Mouse (Mus musculus): ENCODE data around the gene Pip5k1b. TPM values are rescaled to one million over a fixed set of nuclear protein-coding genes. Genes with fewer than 3 reads are reported as not detected.
A peak's percentile ranks its signal among the peaks of the same experiment; 100 is the strongest.

Gene Pip5k1b
- polyA plus RNA-seq (2015; fragmentation: Nextera tagmentation; extraction: Ambion mirVana), result 0.72 and 0.77 TPM in 2 replicates

DNA sequence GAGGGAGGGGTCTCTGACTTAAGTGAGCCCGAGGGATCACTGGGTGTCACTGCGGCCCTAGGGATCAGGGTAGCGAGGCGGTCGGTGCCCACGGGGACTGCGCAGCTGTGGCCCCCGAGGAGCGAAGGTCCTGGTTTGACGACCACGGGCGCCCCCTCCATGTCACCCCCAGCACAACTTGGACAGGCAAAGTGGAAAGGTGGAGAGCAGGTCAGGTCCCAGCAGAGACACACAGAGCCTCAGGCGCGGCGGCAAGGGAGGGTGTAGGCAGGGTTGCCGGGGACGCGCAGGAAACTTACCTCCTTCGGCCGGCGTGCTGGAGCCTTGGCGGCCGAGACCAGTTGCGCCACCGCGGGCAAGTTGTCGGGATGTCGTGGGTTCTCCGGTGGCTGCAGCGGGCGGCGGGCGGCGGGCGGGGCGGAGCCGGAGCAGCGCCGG, at the start of gene Pip5k1b:
TSS of gene Pip5k1b (minus strand) at position 407 of the 438 bp plus-strand sequence.
- Histone ChIP-seq H3K36me3 (no peaks in the 10 kb centered on the region), H3K4me2 (peak within 1 kb of the TSS; percentile 96), H3K27me3 (peaks cover 49% of the 10 kb centered on the region), H3K27ac (no peak within 1 kb of the TSS), H3K4me3 (peak within 1 kb of the TSS; percentile 77), H3K9me3 (no peaks in the 10 kb centered on the region), H3K9ac (peak within 1 kb of the TSS; percentile 42), H3K4me1 (peaks cover 26% of the 10 kb centered on the region)
- ATAC-seq (ENCODE audit: insufficient number of reproducible peaks, low FRiP score, low TSS enrichment, low read depth), result peak; percentile 36; the same call in 1 of the 2 replicates
- under 1% methylated on average over 33 of the region's 39 CpGs for WGBS

DNA sequence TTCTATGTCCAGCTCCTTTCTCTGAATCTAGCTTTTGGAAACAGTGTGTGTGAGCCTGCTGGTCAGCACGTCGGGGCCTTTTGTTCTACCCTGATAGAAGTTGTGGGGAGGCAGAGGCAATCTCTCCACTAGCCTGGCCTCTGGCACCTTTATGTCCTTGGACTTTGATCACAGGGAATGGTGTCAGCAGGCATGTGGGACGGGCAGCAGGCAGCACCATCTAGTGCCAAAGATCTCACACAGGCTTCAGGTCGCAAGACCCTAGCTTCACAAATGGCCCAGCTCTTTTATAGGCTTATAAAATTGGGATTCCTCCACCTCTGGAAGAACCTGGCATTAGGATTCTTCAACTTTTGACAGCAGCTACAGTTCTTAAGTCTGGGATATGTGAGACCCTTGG, 48.4 kb upstream of the Pip5k1b start:
- no peak overlapping the region for H3K9ac ChIP-seq
- no peaks in the 10 kb centered on the region for H3K4me1 ChIP-seq
- no peak overlapping the region for H3K4me2 ChIP-seq
- ATAC-seq (ENCODE audit: insufficient number of reproducible peaks, low FRiP score, low TSS enrichment, low read depth), result no peak
- no peaks in the 10 kb centered on the region for H3K9me3 ChIP-seq
- WGBS, result 52% methylated on average over 4 of the region's 4 CpGs
- H3K4me3 ChIP-seq, result no peak overlapping the region
- H3K27ac ChIP-seq, result no peak overlapping the region
- no peaks in the 10 kb centered on the region for H3K36me3 ChIP-seq
- H3K27me3 ChIP-seq, result no peaks in the 10 kb centered on the region

DNA sequence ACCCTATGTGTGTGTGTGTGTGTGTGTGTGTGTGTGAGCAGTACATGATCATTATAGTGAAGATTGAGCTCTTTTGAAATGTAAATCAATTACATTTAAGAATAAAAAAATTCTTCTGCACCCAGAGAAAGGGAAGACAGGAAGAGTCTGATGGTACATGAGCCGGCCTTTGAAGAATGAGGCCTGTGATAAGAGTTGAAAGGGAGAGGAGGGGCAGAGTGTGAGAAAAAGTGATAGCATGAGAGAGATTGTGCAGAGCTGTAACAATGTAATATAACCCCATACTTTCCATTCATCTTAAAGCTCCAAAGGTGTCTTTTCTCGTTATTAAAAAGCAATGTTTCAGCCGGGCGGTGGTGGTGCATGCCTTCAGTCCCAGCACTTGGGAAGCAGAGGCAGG, 47.8 kb upstream of the Pip5k1b start:
- Histone ChIP-seq H3K36me3 (no peaks in the 10 kb centered on the region), H3K27ac (no peak overlapping the region), H3K27me3 (no peaks in the 10 kb centered on the region), H3K4me1 (no peaks in the 10 kb centered on the region), H3K9me3 (no peaks in the 10 kb centered on the region), H3K4me3 (no peak overlapping the region), H3K4me2 (no peak overlapping the region), H3K9ac (no peak overlapping the region)
- ATAC-seq (ENCODE audit: insufficient number of reproducible peaks, low FRiP score, low TSS enrichment, low read depth), result no peak
- WGBS, result 77% methylated on average over 4 of the region's 4 CpGs

DNA sequence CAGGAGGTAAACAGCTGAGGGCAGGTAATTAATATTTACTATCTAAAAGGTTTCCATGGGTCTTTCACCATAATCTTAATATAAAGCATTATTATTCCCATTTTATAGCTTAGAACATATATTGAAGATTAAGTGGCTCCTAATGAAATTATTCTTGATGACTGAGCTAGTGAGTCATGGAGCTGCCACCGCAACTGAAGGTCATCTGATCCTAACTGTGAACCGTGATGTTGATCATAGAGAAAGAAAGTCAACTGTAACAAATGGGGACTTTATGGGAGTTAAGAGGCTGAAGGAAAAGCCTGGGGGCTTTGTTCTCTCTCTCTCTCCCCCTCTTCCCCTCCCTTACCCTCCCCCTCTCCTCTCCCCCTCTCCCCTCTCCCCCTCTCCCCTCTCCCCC, 31.1 kb upstream of the Pip5k1b start:
- ATAC-seq (ENCODE audit: insufficient number of reproducible peaks, low FRiP score, low TSS enrichment, low read depth), result no peak
- 41% methylated on average over 2 of the region's 2 CpGs for WGBS

DNA sequence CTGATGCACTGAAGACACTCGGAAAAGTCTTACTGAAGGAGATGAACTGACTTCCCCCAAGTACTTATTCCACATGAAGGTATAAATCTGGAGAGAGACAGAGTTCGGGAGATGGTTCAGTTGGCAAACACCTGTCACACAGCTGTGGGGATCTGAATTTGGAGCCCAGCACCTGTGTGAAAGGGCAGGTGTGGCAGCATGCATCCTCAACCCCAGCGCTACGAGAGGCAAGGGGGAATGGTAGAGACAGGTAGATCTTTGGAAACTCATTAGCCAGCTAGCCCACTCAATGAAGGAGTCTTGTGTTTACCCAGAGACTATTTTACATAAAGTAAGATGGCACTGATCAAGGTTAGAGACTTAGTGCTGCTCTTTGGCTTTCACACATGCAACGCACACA, 29.5 kb upstream of the Pip5k1b start:
- Histone ChIP-seq H3K27me3 (no peaks in the 10 kb centered on the region), H3K4me1 (no peaks in the 10 kb centered on the region), H3K36me3 (no peaks in the 10 kb centered on the region), H3K4me3 (no peak overlapping the region), H3K9ac (no peak overlapping the region), H3K27ac (no peak overlapping the region), H3K4me2 (no peak overlapping the region), H3K9me3 (no peaks in the 10 kb centered on the region)
- ATAC-seq (ENCODE audit: insufficient number of reproducible peaks, low FRiP score, low TSS enrichment, low read depth), result no peak
- 90% methylated on average over 5 of the region's 5 CpGs for WGBS

More for the DNA sequence above, 31.1 kb upstream of the Pip5k1b start:
- Histone ChIP-seq H3K36me3 (no peaks in the 10 kb centered on the region), H3K4me1 (no peaks in the 10 kb centered on the region), H3K9me3 (no peaks in the 10 kb centered on the region), H3K27me3 (no peaks in the 10 kb centered on the region), H3K27ac (no peak overlapping the region), H3K9ac (no peak overlapping the region), H3K4me3 (no peak overlapping the region), H3K4me2 (no peak overlapping the region)

DNA sequence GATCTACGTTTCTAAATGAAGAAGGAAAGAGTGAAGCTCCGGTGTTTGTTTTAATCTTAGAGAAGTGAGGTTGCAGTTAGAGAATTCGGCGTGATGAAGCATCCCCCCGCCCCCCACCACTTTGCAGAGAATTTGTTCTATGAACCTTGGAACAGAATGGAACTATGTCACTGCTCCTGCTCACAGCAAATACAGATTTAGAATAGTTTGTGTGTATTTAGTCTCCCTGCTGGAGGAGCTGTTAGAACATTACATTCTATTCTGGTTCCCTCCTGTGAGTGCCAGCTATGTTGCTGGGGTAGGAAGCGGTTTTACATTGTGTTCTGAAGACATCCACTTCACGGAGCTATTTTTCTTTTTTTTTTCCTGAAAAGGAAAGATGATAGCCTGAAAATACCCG, 28.3 kb upstream of the Pip5k1b start:
- Histone ChIP-seq H3K4me2 (no peak overlapping the region), H3K9me3 (no peaks in the 10 kb centered on the region), H3K36me3 (no peaks in the 10 kb centered on the region), H3K4me3 (no peak overlapping the region), H3K27me3 (no peaks in the 10 kb centered on the region), H3K4me1 (no peaks in the 10 kb centered on the region), H3K9ac (no peak overlapping the region), H3K27ac (no peak overlapping the region)
- 77% methylated on average over 8 of the region's 8 CpGs for WGBS
- no peak for ATAC-seq (ENCODE audit: insufficient number of reproducible peaks, low FRiP score, low TSS enrichment, low read depth)

DNA sequence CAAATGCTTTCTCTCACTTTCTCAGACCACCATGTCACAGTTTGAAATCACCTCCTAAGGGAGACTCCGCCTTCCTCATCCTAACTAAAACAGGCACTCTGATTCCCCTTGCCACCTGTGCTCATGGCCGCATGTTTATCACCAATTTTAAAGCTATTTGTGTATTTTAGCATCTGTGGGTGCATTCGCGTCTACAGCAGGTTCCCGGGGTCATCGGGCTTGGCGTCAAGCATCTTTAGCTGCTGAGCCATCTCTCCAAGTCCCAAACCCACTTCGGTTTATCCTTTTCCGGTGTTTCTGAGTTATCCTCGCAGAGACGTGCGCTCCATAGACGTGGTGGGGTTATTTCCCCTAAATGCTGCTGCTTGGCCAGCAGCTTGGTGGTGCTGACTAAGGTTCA, 20.5 kb upstream of the Pip5k1b start:
- ATAC-seq (ENCODE audit: insufficient number of reproducible peaks, low FRiP score, low TSS enrichment, low read depth), result no peak
- H3K27ac ChIP-seq, result no peak overlapping the region
- 89% methylated on average over 13 of the region's 13 CpGs for WGBS

DNA sequence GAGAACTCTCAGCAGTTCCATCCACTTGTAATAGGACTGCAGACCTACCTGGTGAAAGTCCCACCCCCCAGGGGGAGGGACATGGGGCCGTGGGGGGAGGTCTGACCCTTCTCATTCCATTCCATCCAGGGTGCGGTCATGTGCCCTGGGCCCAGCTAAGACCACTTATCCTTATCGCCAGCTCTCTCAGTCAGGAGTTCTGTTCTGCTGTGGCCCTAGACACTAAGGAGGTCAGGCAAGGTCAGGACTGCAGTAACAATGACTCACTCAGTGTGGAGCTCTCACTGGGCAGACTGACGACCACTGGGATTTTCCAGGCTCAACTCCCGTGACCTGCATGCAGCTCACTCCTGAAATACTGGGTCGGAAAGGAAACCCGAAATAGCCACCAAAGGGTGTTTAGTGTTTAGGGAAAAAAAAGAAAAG, 16.1 kb upstream of the Pip5k1b start:
- Histone ChIP-seq H3K9ac (no peak overlapping the region), H3K27ac (no peak overlapping the region), H3K27me3 (no peaks in the 10 kb centered on the region), H3K4me2 (no peak overlapping the region), H3K36me3 (no peaks in the 10 kb centered on the region), H3K4me1 (no peaks in the 10 kb centered on the region), H3K9me3 (no peaks in the 10 kb centered on the region), H3K4me3 (no peak overlapping the region)
- 52% methylated on average over 7 of the region's 7 CpGs for WGBS
- ATAC-seq (ENCODE audit: insufficient number of reproducible peaks, low FRiP score, low TSS enrichment, low read depth), result no peak

More for the DNA sequence above, 20.5 kb upstream of the Pip5k1b start:
- no peak overlapping the region for H3K9ac ChIP-seq
- no peaks in the 10 kb centered on the region for H3K4me1 ChIP-seq
- H3K4me2 ChIP-seq, result no peak overlapping the region
- H3K4me3 ChIP-seq, result no peak overlapping the region
- H3K27me3 ChIP-seq, result no peaks in the 10 kb centered on the region
- no peaks in the 10 kb centered on the region for H3K36me3 ChIP-seq
- H3K9me3 ChIP-seq, result no peaks in the 10 kb centered on the region

DNA sequence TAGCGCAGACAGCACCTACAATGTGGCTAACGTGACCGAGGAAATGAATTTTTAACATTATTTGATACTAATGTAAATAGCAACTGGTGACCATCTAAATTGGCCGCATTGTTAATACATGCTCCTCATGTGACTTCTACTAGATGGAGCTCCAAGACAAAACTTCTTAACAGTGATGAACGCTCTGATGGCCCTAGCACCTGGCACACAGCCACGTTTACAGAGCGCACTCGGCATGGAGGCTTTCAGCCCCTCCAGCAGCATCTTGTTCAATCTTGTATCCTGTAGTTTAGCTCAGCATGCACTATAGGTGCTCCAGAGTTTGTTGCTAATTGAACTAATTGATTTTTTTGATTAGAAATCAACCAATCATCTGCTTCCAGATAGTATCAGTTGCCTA, 15.3 kb upstream of the Pip5k1b start:
- ATAC-seq (ENCODE audit: insufficient number of reproducible peaks, low FRiP score, low TSS enrichment, low read depth), result no peak
- Histone ChIP-seq H3K4me3 (no peak overlapping the region), H3K27me3 (no peaks in the 10 kb centered on the region), H3K27ac (no peak overlapping the region), H3K4me2 (no peak overlapping the region), H3K9me3 (no peaks in the 10 kb centered on the region), H3K4me1 (no peaks in the 10 kb centered on the region), H3K36me3 (no peaks in the 10 kb centered on the region), H3K9ac (no peak overlapping the region)
- WGBS, result 80% methylated on average over 8 of the region's 8 CpGs

DNA sequence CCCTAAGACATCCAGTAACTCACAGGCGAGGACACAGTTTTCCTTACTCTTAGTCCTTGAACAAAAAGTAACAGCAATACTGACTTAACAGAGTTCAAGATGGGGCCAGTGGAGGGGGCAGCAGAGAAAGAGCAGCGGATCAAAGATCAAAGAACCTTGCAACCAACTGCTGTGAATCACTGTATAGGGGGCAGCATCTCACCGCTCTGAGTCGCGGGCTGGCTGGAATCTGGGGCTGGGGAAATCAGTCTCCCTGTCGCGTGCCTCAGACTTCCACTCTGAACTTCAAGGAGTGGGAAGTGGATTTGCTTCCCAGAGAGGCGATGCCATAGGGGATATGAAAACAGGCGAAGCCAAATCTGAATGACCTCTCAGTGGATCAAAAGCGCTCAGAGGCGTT, 1.8 kb upstream of the Pip5k1b start:
- Histone ChIP-seq H3K27me3 (peaks cover 49% of the 10 kb centered on the region), H3K4me2 (peak overlapping the region; percentile 20), H3K4me3 (peak overlapping the region; percentile 9; the same call in 1 of the 2 replicates), H3K4me1 (peaks cover 26% of the 10 kb centered on the region), H3K9ac (no peak overlapping the region), H3K36me3 (no peaks in the 10 kb centered on the region), H3K9me3 (no peaks in the 10 kb centered on the region), H3K27ac (no peak overlapping the region)
- ATAC-seq (ENCODE audit: insufficient number of reproducible peaks, low FRiP score, low TSS enrichment, low read depth), result no peak
- WGBS, result 2% methylated on average over 11 of the region's 11 CpGs

DNA sequence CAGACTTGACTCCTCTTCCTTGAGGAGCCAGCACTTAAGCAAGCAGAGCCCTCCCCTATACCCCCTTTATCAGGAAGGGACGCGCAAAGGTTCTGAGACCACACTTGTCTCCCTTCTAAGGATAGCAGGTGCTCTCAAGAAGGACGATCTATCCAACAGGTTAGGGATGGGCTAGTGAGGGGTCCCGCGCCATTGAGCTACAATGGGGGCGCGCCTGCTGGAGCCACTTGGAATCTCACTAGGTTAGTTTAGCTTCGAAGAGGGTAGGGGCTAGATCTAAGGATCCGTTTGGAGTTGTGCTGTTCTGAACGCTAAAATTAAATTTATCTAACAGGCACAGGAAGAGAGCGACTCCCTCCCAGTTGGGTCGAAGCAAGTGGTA, 904 bp upstream of the Pip5k1b start:
- ATAC-seq (ENCODE audit: insufficient number of reproducible peaks, low FRiP score, low TSS enrichment, low read depth), result no peak
- Histone ChIP-seq H3K4me2 (peak overlapping the region; percentile 96), H3K4me3 (peak overlapping the region; percentile 77), H3K9me3 (no peaks in the 10 kb centered on the region), H3K36me3 (no peaks in the 10 kb centered on the region), H3K27me3 (peaks cover 49% of the 10 kb centered on the region), H3K27ac (no peak overlapping the region), H3K4me1 (peaks cover 26% of the 10 kb centered on the region), H3K9ac (peak overlapping the region; percentile 42)
- 5% methylated on average over 12 of the region's 12 CpGs for WGBS

DNA sequence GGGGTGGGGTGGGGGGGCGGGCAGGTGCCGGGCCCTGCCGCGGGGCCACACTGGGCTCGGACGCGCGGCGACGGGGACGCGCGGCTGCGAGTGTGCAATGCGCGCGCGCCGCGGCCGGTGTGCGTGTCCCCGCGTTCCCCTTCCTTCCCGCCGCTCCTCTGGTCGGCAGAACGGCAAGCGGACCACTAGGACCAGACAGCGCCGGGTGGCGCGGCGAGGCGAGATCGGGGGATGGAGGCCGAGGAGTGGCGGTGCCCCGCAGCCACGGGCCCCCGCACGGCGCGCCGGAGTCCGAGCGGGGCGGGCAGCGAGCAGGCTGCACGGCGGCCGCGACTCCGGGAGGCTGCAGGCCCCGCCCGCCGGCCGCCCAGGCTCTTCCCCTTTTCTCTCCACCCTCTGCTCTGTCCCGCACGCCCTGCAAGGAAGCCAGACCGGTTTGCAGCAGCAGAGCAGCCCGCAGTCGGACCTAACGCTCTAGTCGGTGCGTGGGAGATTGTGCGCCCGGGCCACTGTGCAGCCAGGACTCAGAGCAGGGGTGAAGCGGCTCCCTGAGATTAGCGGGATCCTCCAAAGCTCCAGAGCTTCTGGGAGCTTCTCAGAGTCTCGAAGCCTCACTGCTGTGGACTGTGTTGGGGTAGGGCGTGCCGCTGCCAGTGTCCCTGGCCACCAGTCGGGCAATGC, 372 bp upstream of the Pip5k1b start:
- peak; percentile 64; the same call in 1 of the 2 replicates for ATAC-seq (ENCODE audit: insufficient number of reproducible peaks, low FRiP score, low TSS enrichment, low read depth)
- Histone ChIP-seq H3K9me3 (no peaks in the 10 kb centered on the region), H3K36me3 (no peaks in the 10 kb centered on the region), H3K27ac (no peak overlapping the region), H3K27me3 (peaks cover 49% of the 10 kb centered on the region), H3K4me2 (peak overlapping the region; percentile 96), H3K9ac (peak overlapping the region; percentile 42), H3K4me1 (peaks cover 26% of the 10 kb centered on the region), H3K4me3 (peak overlapping the region; percentile 77)
- under 1% methylated on average over 68 of the region's 74 CpGs for WGBS
